Mouse (Mus musculus) testis, adult 2 months (tissue): ENCODE data around the gene Ifit3b. TPM values are rescaled to one million over a fixed set of nuclear protein-coding genes. Genes with fewer than 3 reads are reported as not detected.
"Not testable (repeated sequence)": the region's sequence is repeated elsewhere in the genome, so short reads cannot be mapped to it uniquely, and the experiment has no call there.

Experiments used
- H3K27ac ChIP-seq: fragments of 200-500 bp; 2 replicates; pipeline ENCODE4 v1.5.1; 2012; ENCODE audit warnings: low read depth, low read length; ENCODE audit not compliant: control insufficient read depth, insufficient read depth
- H3K27me3 ChIP-seq: fragments of 200-500 bp; 2 replicates; pipeline ENCODE4 v1.6.1; 2012; ENCODE audit warnings: mild to moderate bottlenecking, low read length, moderate library complexity; ENCODE audit not compliant: control insufficient read depth, insufficient read depth
- H3K36me3 ChIP-seq: fragments of 200-500 bp; 2 replicates; pipeline ENCODE4 v1.6.1; 2012; ENCODE audit warnings: mild to moderate bottlenecking, low read length; ENCODE audit not compliant: control insufficient read depth, insufficient read depth
- H3K4me1 ChIP-seq: fragments of 200-500 bp; 2 replicates; pipeline ENCODE4 v1.6.1; 2012; ENCODE audit warnings: low read length; ENCODE audit not compliant: control insufficient read depth, insufficient read depth
- H3K4me3 ChIP-seq: fragments of 200-500 bp; 2 replicates; pipeline ENCODE4 v1.5.1; 2012; ENCODE audit warnings: low read depth, mild to moderate bottlenecking, low read length, moderate library complexity, mixed read lengths; ENCODE audit not compliant: control insufficient read depth
- CTCF ChIP-seq: fragments of 200-500 bp; IDR thresholded peaks from 2 replicates; pipeline ENCODE4 v1.5.1; 2012; ENCODE audit warnings: low read depth, mild to moderate bottlenecking, inconsistent platforms, low read length, moderate library complexity; ENCODE audit not compliant: control insufficient read depth, insufficient read depth, insufficient replicate concordance
- POLR2A ChIP-seq: fragments of 200-500 bp; IDR thresholded peaks from 2 replicates; pipeline ENCODE4 v1.6.1; 2012; ENCODE audit warnings: low read depth, mild to moderate bottlenecking, inconsistent platforms, low read length, moderate library complexity; ENCODE audit not compliant: control insufficient read depth
- polyA plus RNA-seq: library from polyadenylated mRNA; depleted of rRNA; stranded (reverse); fragments of >200 nt; gene quantifications from 2 replicates; pipeline ENCODE4 v1.2.3, GENCODE M21; 2012; rRNA removed

The Ifit3b gene
- 0.14 TPM in 1 of 2 replicates, not detected in the other for polyA plus RNA-seq

DNA sequence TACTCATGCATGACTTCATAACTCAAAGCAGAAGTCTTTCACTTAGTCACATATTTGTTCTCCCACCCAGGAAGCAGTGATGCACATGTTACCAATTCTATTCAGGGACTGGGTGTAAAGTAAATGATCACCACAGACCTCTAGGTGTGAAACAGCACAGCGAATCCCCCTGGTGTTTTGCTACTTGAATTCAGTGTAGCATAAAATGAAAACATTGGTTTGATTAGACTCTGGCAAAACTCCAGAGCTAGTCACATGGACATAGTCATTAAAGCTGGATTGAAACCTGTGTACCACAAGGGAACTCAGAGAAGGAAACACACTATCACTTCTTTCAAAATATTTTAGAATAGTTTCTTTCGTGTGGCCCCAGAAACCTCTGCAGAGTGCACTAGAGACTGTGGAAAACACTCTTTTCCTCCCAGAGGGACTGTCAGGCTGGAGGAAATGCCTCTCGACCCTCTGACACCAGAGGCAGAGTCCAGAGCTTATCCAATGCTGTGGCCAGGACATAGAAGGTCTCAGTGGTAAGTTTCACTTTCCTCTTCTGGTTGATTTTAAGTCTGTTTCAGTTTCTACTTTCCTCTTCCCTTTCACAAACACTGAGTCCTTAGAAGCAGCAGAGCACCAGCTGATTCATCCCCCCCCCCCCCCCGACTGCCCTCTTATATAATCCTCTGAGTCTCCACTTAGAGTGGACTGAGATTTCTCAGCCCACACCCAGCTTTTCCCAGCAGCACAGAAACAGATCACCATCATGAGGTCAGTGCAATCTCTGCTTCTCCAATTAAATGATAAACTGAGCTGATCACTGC is at the start of gene Ifit3b:
Gene Ifit3b (plus strand): TSS at position 734 of the 815 bp plus-strand sequence.
- H3K27ac ChIP-seq, H3K4me3 ChIP-seq, H3K4me1 ChIP-seq, H3K27me3 ChIP-seq, H3K36me3 ChIP-seq: not testable (repeated sequence)

DNA sequence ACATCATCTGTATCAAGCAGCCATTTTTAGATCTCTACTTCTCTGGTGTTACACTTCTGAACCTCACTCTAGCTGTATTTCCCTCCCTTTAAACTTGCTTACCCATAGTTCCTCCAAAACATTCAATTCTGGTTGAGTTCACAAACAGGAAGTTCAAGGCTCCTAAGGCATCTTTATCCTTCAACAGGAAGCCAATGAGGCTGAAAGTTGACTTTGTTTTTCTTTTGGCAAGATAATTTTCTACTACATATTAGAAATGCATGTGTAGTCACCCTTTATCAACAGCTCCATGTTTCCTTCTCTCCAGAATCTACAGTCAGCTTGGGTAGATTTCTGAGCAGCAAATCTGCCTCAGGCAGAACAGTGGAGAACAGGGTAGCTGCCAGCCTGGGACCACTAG is 45.2 kb upstream of the Ifit3b start:
- TF ChIP-seq POLR2A (no peak), CTCF (no peak)
- H3K4me3 ChIP-seq = no peak overlapping the region
- no peaks in the 10 kb centered on the region for H3K36me3 ChIP-seq
- H3K4me1 ChIP-seq = peaks cover 5% of the 10 kb centered on the region
- no peak overlapping the region for H3K27ac ChIP-seq
- no peaks in the 10 kb centered on the region for H3K27me3 ChIP-seq

DNA sequence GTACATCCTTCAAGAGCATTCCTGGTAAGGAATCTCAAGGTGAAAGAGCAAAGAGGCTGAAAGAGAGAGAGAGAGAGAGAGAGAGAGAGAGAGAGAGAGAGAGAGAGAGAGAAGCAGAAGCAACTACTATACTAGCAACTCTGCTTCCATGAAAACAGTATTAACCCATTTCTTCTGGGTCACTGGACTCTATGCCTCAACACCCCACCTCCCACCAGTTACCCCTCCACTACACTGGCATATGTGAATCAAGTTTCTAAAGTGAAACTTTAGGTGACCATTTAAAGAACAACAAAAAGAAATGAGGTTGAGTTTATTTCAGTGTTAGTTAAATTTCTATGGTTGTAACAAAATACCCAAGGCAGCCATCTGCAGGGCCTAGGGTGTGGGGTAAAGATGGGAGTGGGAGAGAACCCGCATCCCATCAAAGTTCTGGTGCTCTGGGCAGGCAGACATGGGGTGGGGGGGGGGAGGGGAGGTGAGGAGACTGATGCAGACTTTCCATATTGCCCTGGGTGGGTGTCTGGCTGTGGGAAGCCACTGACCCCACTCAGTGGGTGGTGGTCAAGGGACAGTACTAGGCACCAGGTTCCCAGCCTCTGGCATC is 41.5 kb upstream of the Ifit3b start:
- Histone ChIP-seq H3K36me3 (no peaks in the 10 kb centered on the region), H3K4me1 (peaks cover 2% of the 10 kb centered on the region; the same call in 1 of the 2 replicates), H3K27me3 (no peaks in the 10 kb centered on the region), H3K27ac (no peak overlapping the region), H3K4me3 (no peak overlapping the region)
- TF ChIP-seq POLR2A (no peak), CTCF (no peak)

DNA sequence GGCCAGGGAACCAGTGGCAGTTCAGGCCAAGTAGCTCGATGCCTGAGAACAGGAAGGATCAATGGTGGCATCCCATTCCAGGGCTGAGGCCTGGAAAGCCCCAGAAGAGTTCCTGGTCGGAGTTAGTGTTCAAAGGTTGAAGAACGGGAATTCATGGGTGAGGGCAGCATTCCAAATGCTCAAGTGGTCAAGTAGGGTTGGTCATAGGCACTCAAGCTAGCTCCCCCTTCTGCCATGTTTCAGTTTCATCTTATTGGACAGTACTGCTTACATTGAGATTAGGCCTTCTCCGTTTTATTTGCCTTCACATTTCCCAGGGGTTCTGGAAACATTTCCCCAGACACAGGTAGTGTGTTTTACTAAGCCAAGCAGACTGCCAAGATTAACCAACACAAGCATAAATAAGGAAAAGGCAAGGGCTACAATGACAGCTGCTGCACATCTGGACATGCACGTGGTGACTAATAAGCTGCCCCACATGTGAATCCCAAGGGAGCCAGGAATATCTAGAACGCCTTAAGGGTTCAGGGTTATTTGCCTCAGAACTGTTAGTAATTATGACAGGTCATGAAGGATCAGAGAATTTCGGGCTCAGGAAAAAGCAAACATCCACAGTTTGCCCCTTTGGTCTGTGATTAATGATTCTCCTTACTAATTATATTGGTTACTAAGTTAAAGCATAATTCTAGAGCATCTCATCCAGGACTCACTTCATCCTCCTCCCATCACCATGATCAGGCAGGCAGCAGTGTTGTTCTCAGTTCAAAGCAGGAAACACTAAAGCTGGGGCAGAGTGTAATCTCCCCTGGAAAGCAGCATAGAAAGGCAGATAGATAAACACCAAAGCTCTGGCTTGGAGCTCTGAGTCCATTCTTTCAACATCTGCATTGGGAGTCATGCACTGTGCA is 38.5 kb upstream of the Ifit3b start:
- Histone ChIP-seq H3K27me3 (no peaks in the 10 kb centered on the region), H3K27ac (no peak overlapping the region), H3K36me3 (no peaks in the 10 kb centered on the region)

DNA sequence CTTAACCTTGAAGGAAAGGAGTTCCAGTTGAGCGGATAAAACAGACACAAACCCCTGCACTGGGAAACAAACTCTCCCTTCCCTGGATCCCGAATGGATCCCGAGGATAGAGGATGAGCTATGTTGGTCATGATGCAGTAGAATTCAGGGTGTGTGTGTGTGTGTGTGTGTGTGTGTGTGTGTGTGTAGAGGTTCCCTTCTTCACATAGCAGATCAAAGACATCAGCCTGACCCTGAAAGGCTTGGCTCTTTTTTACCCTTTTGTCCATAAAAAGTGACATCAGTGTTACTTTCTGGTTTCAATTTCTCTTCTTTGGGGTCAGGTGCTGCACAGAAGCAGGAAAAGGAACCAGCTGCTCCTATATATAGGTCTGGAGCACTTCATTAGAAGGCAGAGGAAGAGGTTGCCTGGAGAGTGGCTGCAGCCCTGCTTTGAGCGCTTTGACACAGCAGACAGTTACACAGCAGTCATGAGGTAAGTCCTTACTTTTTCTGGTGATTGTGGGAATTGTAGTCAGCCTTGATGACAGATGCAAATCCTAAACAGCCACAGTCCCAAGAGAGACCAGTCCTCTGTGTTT is 37.8 kb upstream of the Ifit3b start:
- H3K27me3 ChIP-seq = no peaks in the 10 kb centered on the region
- H3K4me1 ChIP-seq = peaks cover 2% of the 10 kb centered on the region; the same call in 1 of the 2 replicates
- H3K27ac ChIP-seq = no peak overlapping the region
- no peak overlapping the region for H3K4me3 ChIP-seq
- TF ChIP-seq POLR2A (no peak), CTCF (no peak)
- no peaks in the 10 kb centered on the region for H3K36me3 ChIP-seq

More for the DNA sequence above, 38.5 kb upstream of the Ifit3b start:
- Histone ChIP-seq H3K4me1 (peaks cover 2% of the 10 kb centered on the region; the same call in 1 of the 2 replicates), H3K4me3 (no peak overlapping the region)
- no peak for TF ChIP-seq CTCF
- no peak for TF ChIP-seq POLR2A

DNA sequence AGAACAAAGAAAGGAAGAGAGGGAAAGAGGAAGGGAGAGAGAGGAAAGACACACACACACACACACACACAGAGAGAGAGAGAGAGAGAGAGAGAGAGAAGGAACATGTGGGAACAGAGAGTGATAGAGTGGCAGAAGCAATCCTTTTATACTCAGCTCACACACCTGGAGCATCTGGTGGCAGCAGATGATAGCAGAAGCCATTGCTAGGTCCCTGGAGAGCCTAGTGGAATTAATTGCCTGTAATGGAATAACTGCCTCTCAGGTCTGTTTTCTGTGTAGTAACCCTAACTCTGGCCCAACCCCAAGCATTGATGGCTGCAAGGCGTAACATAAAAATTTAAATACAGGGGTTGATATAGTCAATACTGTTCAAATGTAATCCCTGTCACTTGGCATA is 36.7 kb upstream of the Ifit3b start:
- no peak overlapping the region for H3K4me3 ChIP-seq
- no peaks in the 10 kb centered on the region for H3K36me3 ChIP-seq
- no peak for TF ChIP-seq CTCF
- TF ChIP-seq POLR2A = no peak
- H3K27ac ChIP-seq = no peak overlapping the region
- no peaks in the 10 kb centered on the region for H3K27me3 ChIP-seq
- H3K4me1 ChIP-seq = peaks cover 2% of the 10 kb centered on the region; the same call in 1 of the 2 replicates
